Mouse (Mus musculus): Measurements from ENCODE around the gene Hacd3.

Gene Hacd3

GRCm38 (mm10) chr9:64943997-64944396 lies 77.5 kb downstream of the Hacd3 start:
- no peak for DNase-seq

DNA sequence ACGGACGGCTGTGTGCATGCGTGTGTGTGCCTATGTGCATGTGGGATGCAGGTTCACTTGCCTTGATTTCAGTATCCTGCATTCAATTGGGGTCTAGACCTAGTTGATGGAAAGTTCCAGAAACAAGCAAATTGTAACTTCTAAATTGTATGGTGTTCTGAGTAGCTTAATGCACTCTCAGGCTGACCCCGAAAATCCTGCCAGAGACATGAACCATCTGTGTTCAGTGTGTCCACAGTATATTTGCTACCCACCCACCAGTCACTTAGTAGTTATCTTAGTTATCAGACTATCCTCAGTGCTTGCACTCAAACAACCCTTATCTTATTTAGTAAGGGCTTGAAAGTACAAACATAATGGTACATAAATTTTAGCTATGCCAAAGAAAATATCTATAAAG lies 79.8 kb downstream of the Hacd3 start:
- no peak for DNase-seq

GRCm38 (mm10) chr9:64940731-64941346 lies 80.7 kb downstream of the Hacd3 start:
- DNase-seq, result no peak

- no peak for DNase-seq
Observed at GRCm38 (mm10) chr9:64939790-64940189, 81.7 kb downstream of the Hacd3 start.

DNA sequence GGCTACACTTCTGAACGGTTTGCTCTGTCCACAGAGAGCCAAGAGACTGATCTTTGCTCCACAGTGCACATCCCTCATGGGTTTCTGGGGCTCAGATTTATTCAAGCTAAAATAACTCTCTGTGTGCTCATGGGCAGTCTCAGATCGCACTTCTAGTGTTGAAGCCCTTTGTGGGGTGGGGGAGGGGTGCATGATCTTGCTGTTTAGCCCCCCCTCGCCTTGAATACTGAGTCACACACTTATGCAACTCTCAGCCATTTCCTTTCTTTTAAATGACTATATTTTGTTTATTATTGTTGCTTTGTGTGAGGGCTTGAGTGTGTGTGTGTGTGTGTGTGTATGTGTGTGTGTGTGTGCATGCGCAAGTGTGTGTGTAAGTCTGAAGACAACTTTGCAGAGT lies 82.2 kb downstream of the Hacd3 start:
- no peak for DNase-seq

DNA sequence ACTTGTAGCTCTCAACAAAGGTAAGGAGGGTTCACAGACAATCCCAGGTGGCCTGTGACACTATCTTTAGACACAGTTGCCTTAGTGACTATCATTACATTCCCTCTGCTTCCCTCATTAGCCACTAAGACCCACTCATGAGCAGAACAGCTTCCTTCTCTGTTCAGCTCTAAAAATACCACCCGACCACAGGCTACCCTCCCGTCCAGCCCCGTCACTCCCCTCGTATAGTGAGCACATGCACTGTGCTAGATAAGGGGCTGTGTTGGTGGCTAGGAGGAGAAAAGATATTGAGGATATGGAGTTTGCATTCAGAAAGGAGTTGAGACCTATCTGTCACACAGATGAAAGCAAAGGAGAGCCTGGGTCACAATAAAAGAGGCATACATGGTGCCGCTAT lies 83.0 kb downstream of the Hacd3 start:
- no peak for DNase-seq

DNA sequence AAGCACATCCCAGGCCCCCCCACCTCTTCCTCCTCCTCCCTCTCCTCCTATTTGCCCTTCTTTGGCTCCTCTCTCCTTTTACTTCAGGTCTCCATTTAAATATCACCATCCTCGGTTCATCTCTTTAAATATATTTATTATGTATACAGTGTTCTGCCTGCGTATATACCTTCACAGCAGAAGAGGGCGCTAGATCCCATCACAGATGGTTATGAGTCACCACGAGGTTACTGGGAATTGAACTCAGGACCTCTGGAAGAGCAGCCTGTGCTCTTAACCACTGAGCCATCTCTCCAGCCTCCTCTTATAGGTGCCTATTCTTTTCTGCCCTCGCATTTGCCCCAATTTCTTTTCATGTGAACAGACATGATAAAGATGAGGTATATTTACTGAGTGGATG lies 84.0 kb downstream of the Hacd3 start:
- DNase-seq, result no peak

All from thymus, postnatal 36 days (tissue).